Mouse (Mus musculus) heart, adult 2 months (tissue): ENCODE data around the gene Pla1a.

Experiments used
- CTCF ChIP-seq: fragments of 200-600 bp; IDR thresholded peaks from 2 replicates; pipeline ENCODE4 v1.8.1; 2022; ENCODE audit warnings: antibody characterized with exemption, mild to moderate bottlenecking, moderate library complexity
- EP300 ChIP-seq: fragments of 200-500 bp; IDR thresholded peaks from 2 replicates; pipeline ENCODE4 v1.6.1; 2011; ENCODE audit warnings: low read depth, low read length, control low read depth; ENCODE audit not compliant: insufficient read depth
- POLR2A ChIP-seq: fragments of 200-500 bp; IDR thresholded peaks from 2 replicates; pipeline ENCODE4 v1.6.1; 2011; ENCODE audit warnings: mild to moderate bottlenecking, low read depth, low read length, control low read depth; ENCODE audit not compliant: insufficient read depth

GRCm38 (mm10) chr16:38456812-38457567 is 24.0 kb upstream of the Pla1a start:
- TF ChIP-seq CTCF (no peak), POLR2A (no peak), EP300 (no peak)
